Mouse (Mus musculus) ES-E14 (cell line): Measurements from ENCODE around the gene Nhp2.

ENCODE experiments used
- HCFC1 ChIP-seq: IDR thresholded peaks from 2 replicates; pipeline ENCODE4 v1.6.1; 2012; ENCODE audit warnings: low read length, inconsistent platforms, borderline replicate concordance; ENCODE audit not compliant: insufficient read depth
- MAFK ChIP-seq: IDR thresholded peaks from 2 replicates; pipeline ENCODE4 v1.6.1; 2014; ENCODE audit warnings: mild to moderate bottlenecking, low read depth, low read length, inconsistent platforms; ENCODE audit not compliant: insufficient read depth

GRCm38 (mm10) chr11:51648566-51648965 lies 29.0 kb downstream of the Nhp2 start:
- TF ChIP-seq HCFC1, result no peak
- TF ChIP-seq MAFK, result no peak
